Mouse (Mus musculus): ENCODE measurements at regions not wholly inside any gene's neighbourhood (a gene's known extent, or its start where the extent isn't known, plus 50 kb on each side); places are given as distances from the start of the nearest gene placed in this dataset.

- no peaks in the 10 kb centered on the region for H3K9me3 ChIP-seq
- peaks cover 6% of the 10 kb centered on the region; the same call in 1 of the 2 replicates for H3K4me1 ChIP-seq
- no peak overlapping the region for H3K4me3 ChIP-seq
- no peaks in the 10 kb centered on the region for H3K36me3 ChIP-seq
- WGBS, result 83% methylated on average over 10 of the region's 10 CpGs
- no peak overlapping the region for H3K27ac ChIP-seq
- no peaks in the 10 kb centered on the region for H3K27me3 ChIP-seq (ENCODE audit: insufficient read depth, poor library complexity, severe bottlenecking)
- DNase-seq (ENCODE audit: low spot score), result no peak
Observed at GRCm38 (mm10) chr8:10879049-10879847, 129.0 kb downstream of the Irs2 start.

- 82% methylated on average over 4 of the region's 4 CpGs for WGBS
- DNase-seq (ENCODE audit: low spot score), result no peak
- no peak overlapping the region for H3K4me3 ChIP-seq
- peaks cover 4% of the 10 kb centered on the region; the same call in 1 of the 2 replicates for H3K4me1 ChIP-seq
- no peak overlapping the region for H3K27ac ChIP-seq
- no peaks in the 10 kb centered on the region for H3K27me3 ChIP-seq (ENCODE audit: insufficient read depth, poor library complexity, severe bottlenecking)
- no peaks in the 10 kb centered on the region for H3K36me3 ChIP-seq
- H3K9me3 ChIP-seq, result no peaks in the 10 kb centered on the region
Observed at GRCm38 (mm10) chr8:10878371-10878770, 129.9 kb downstream of the Irs2 start.

DNA sequence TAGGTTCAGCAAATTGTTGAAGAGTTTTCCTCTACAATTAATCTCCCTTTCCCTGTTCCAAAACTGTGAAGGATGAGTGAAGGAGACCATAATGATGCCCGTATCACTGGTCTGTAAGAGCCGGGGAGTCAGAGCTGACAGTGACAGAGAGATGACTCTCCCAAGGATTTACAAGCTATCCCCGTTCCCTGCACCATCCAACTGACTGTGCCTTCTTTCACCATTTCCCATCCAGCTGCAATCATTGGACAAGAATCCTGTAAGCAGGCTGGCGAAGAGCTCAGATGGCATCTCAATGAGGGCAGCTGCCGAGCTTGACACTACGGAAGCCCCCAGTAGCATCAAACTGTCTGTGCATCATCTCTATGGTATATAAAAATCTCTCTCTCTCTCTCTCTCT lies 133.1 kb downstream of the Irs2 start:
- Histone ChIP-seq H3K36me3 (no peaks in the 10 kb centered on the region), H3K27ac (no peak overlapping the region), H3K27me3 (ENCODE audit: insufficient read depth, poor library complexity, severe bottlenecking) (no peaks in the 10 kb centered on the region), H3K4me3 (no peak overlapping the region), H3K9me3 (no peaks in the 10 kb centered on the region), H3K4me1 (no peaks in the 10 kb centered on the region)
- WGBS, result 82% methylated on average over 6 of the region's 6 CpGs
- DNase-seq (ENCODE audit: low spot score), result no peak

GRCm38 (mm10) chr8:10871451-10871850 lies 136.8 kb downstream of the Irs2 start:
- WGBS, result 68% methylated on average over 7 of the region's 7 CpGs

GRCm38 (mm10) chr8:10870423-10871055 lies 137.7 kb downstream of the Irs2 start:
- no peak overlapping the region for H3K4me3 ChIP-seq
- H3K4me1 ChIP-seq, result peaks cover 6% of the 10 kb centered on the region
- H3K9me3 ChIP-seq, result no peaks in the 10 kb centered on the region
- H3K36me3 ChIP-seq, result no peaks in the 10 kb centered on the region
- DNase-seq (ENCODE audit: low spot score), result no peak
- H3K27ac ChIP-seq, result no peak overlapping the region
- 80% methylated on average over 13 of the region's 13 CpGs for WGBS
- H3K27me3 ChIP-seq (ENCODE audit: insufficient read depth, poor library complexity, severe bottlenecking), result 0 out of 2 replicates have a peak, but pooled peaks cover 5% of the 10 kb centered on the region

More at GRCm38 (mm10) chr8:10871451-10871850, 136.8 kb downstream of the Irs2 start:
- Histone ChIP-seq H3K4me1 (no peaks in the 10 kb centered on the region), H3K9me3 (no peaks in the 10 kb centered on the region), H3K27me3 (ENCODE audit: insufficient read depth, poor library complexity, severe bottlenecking) (0 out of 2 replicates have a peak, but pooled peaks cover 5% of the 10 kb centered on the region), H3K27ac (no peak overlapping the region), H3K4me3 (no peak overlapping the region), H3K36me3 (no peaks in the 10 kb centered on the region)
- no peak for DNase-seq (ENCODE audit: low spot score)

DNA sequence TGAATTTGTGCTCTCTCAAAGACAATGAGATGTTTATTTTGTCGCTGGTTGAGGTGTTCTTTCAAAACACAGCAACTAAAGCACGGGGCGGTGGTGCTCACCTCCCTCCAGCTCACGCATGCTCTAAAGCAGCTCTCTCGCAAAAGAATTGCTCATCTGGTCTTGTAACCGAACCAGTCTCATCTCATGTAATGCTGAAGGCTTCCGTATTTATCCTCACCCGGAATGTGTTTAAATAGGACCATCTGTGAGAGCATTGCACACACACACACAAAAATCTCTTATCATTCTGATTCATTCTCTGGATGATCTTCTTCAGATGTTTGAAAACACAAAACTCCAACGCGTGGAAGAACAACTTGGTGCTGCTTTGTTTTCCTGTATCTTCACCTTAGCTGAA lies 138.4 kb downstream of the Irs2 start:
- H3K9me3 ChIP-seq, result no peaks in the 10 kb centered on the region
- peaks cover 12% of the 10 kb centered on the region for H3K4me1 ChIP-seq
- 82% methylated on average over 10 of the region's 10 CpGs for WGBS
- no peak overlapping the region for H3K4me3 ChIP-seq
- 0 out of 2 replicates have a peak, but pooled peaks cover 5% of the 10 kb centered on the region for H3K27me3 ChIP-seq (ENCODE audit: insufficient read depth, poor library complexity, severe bottlenecking)
- no peak overlapping the region for H3K27ac ChIP-seq
- no peaks in the 10 kb centered on the region for H3K36me3 ChIP-seq
- no peak for DNase-seq (ENCODE audit: low spot score)

GRCm38 (mm10) chr8:10866696-10867395 lies 141.4 kb downstream of the Irs2 start:
- Histone ChIP-seq H3K9me3 (no peaks in the 10 kb centered on the region), H3K27ac (no peak overlapping the region), H3K27me3 (ENCODE audit: insufficient read depth, poor library complexity, severe bottlenecking) (0 out of 2 replicates have a peak, but pooled peaks cover 5% of the 10 kb centered on the region), H3K36me3 (no peaks in the 10 kb centered on the region), H3K4me1 (peaks cover 26% of the 10 kb centered on the region), H3K4me3 (no peak overlapping the region)
- WGBS, result 76% methylated on average over 7 of the region's 7 CpGs
- DNase-seq (ENCODE audit: low spot score), result no peak

GRCm38 (mm10) chr8:10865941-10866513 lies 142.2 kb downstream of the Irs2 start:
- 59% methylated on average over 11 of the region's 11 CpGs for WGBS
- Histone ChIP-seq H3K27me3 (ENCODE audit: insufficient read depth, poor library complexity, severe bottlenecking) (0 out of 2 replicates have a peak, but pooled peaks cover 5% of the 10 kb centered on the region), H3K4me1 (peaks cover 26% of the 10 kb centered on the region), H3K27ac (peak overlapping the region; percentile 49), H3K36me3 (no peaks in the 10 kb centered on the region), H3K9me3 (no peaks in the 10 kb centered on the region), H3K4me3 (no peak overlapping the region)
- no peak for DNase-seq (ENCODE audit: low spot score)

GRCm38 (mm10) chr8:10865415-10865821 lies 142.8 kb downstream of the Irs2 start:
- Histone ChIP-seq H3K4me1 (peaks cover 26% of the 10 kb centered on the region), H3K27ac (peak overlapping the region; percentile 49; the same call in 1 of the 2 replicates), H3K27me3 (ENCODE audit: insufficient read depth, poor library complexity, severe bottlenecking) (0 out of 2 replicates have a peak, but pooled peaks cover 5% of the 10 kb centered on the region), H3K9me3 (no peaks in the 10 kb centered on the region), H3K4me3 (0 out of 2 replicates have a peak overlapping the region, but pooled peaks have one; percentile 7), H3K36me3 (no peaks in the 10 kb centered on the region)
- DNase-seq (ENCODE audit: low spot score), result no peak
- WGBS, result 29% methylated on average over 8 of the region's 8 CpGs

DNA sequence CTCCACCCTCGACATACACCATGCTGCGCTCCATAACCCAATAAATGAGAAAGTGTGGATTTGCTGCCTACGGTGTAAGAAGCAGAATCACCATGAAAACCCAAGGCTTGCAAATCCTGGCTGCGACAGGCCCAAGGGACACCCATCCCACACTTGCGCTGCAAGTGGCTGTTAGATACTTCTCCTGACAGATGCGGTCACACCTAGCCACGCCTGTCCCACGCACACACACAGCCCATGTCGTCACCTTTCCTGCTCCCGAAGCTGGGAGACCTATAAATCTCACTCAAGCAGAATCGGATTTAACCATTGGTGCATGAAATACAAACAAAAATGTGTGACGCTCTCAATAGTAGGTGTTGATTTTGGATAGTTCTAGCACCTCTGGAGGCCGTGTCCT lies 145.8 kb downstream of the Irs2 start:
- no peak overlapping the region for H3K27ac ChIP-seq
- no peaks in the 10 kb centered on the region for H3K9me3 ChIP-seq
- 78% methylated on average over 13 of the region's 13 CpGs for WGBS
- H3K27me3 ChIP-seq (ENCODE audit: insufficient read depth, poor library complexity, severe bottlenecking), result peaks cover 4% of the 10 kb centered on the region; the same call in 1 of the 2 replicates
- H3K4me1 ChIP-seq, result peaks cover 27% of the 10 kb centered on the region
- H3K4me3 ChIP-seq, result no peak overlapping the region
- no peak for DNase-seq (ENCODE audit: low spot score)
- no peaks in the 10 kb centered on the region for H3K36me3 ChIP-seq

DNA sequence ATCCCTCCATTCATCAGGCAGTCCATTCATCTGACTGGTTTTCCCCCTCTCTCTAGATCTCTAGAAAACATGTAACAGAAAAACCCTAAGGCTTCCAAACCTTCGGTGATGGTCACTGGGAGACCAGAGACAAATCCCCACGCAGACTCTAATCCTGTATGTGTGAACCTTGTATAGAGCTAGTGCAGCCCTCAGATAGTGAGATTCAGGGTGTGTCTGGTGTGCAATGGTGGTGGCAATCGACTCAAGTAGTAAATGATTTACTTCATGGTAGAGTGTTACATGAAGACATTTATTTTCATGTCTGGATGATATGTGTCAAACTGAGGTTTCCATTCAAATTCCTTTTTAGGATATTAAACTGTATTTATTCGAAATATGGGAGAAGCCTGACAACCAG lies 147.4 kb downstream of the Irs2 start:
- Histone ChIP-seq H3K27me3 (ENCODE audit: insufficient read depth, poor library complexity, severe bottlenecking) (peaks cover 4% of the 10 kb centered on the region; the same call in 1 of the 2 replicates), H3K4me1 (peaks cover 34% of the 10 kb centered on the region), H3K27ac (no peak overlapping the region), H3K9me3 (no peaks in the 10 kb centered on the region), H3K4me3 (no peak overlapping the region), H3K36me3 (no peaks in the 10 kb centered on the region)
- 79% methylated on average over 4 of the region's 4 CpGs for WGBS
- DNase-seq (ENCODE audit: low spot score), result no peak

DNA sequence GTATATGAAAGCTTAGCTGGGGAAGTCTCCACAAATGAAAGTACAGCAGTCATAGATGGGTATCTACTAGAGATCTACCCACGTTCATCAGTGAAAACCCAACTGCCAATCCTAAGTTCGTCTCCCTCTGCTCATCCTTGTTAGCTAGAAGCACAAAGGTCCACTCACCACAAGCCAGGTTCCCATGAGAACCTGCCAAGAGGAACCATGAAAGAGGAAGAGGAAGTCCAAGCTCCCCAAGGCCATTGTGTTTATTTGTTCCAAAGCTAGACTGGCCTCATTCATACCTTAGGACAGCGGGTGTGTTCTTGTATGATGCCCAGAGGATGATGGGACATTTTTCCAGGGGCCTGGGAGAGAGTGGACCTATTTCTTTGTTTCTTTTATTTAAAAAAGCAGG lies 150.4 kb downstream of the Irs2 start:
- H3K27ac ChIP-seq, result no peak overlapping the region
- no peak for DNase-seq (ENCODE audit: low spot score)
- peaks cover 4% of the 10 kb centered on the region; the same call in 1 of the 2 replicates for H3K27me3 ChIP-seq (ENCODE audit: insufficient read depth, poor library complexity, severe bottlenecking)
- H3K4me1 ChIP-seq, result peaks cover 30% of the 10 kb centered on the region
- no peak overlapping the region for H3K4me3 ChIP-seq
- 90% methylated on average over 3 of the region's 3 CpGs for WGBS
- no peaks in the 10 kb centered on the region for H3K36me3 ChIP-seq
- no peaks in the 10 kb centered on the region for H3K9me3 ChIP-seq

All from heart, embryonic 10.5 days (tissue).